Mouse (Mus musculus): Measurements from ENCODE around the gene Pxmp4. TPM values are rescaled to one million over a fixed set of nuclear protein-coding genes. Genes with fewer than 3 reads are reported as not detected.

Gene Pxmp4
- polyA plus RNA-seq, 1 experiment from 2014 or later = 15.9 TPM

- WGBS = 95% methylated on average over 3 of the region's 3 CpGs
- no peak overlapping the region for H3K9ac ChIP-seq (ENCODE audit: low read depth, low read length)
- no peaks in the 10 kb centered on the region for H3K4me1 ChIP-seq (ENCODE audit: control insufficient read depth, insufficient read depth, low read length)
- no peaks in the 10 kb centered on the region for H3K27me3 ChIP-seq (ENCODE audit: control insufficient read depth, insufficient read depth, low read depth, low read length)
- H3K4me2 ChIP-seq (ENCODE audit: low read length) = no peak overlapping the region
- H3K9me3 ChIP-seq (replicated peaks; ENCODE audit: control insufficient read depth, low read length, poor library complexity, severe bottlenecking) = no peaks in the 10 kb centered on the region
- H3K36me3 ChIP-seq (ENCODE audit: control insufficient read depth, insufficient read depth, low read length) = peaks cover 49% of the 10 kb centered on the region
- no peak overlapping the region for H3K27ac ChIP-seq (ENCODE audit: low read length)
- H3K4me3 ChIP-seq (ENCODE audit: low read depth, low read length) = no peak overlapping the region
- ATAC-seq = no peak
These were observed 35.0 kb upstream of the Pxmp4 start for GRCm38 (mm10) chr2:154638521-154638920.

GRCm38 (mm10) chr2:154635826-154636225 lies 32.3 kb upstream of the Pxmp4 start:
- Histone ChIP-seq H3K4me2 (ENCODE audit: low read length) (no peak overlapping the region), H3K27ac (ENCODE audit: low read length) (no peak overlapping the region), H3K4me3 (ENCODE audit: low read depth, low read length) (no peak overlapping the region), H3K4me1 (ENCODE audit: control insufficient read depth, insufficient read depth, low read length) (no peaks in the 10 kb centered on the region), H3K9me3 (replicated peaks; ENCODE audit: control insufficient read depth, low read length, poor library complexity, severe bottlenecking) (no peaks in the 10 kb centered on the region), H3K36me3 (ENCODE audit: control insufficient read depth, insufficient read depth, low read length) (peaks cover 37% of the 10 kb centered on the region), H3K9ac (ENCODE audit: low read depth, low read length) (no peak overlapping the region), H3K27me3 (ENCODE audit: control insufficient read depth, insufficient read depth, low read depth, low read length) (no peaks in the 10 kb centered on the region)
- ATAC-seq = no peak
- 97% methylated on average over 2 of the region's 2 CpGs for WGBS

GRCm38 (mm10) chr2:154633876-154634644 lies 30.6 kb upstream of the Pxmp4 start:
- H3K27me3 ChIP-seq (ENCODE audit: control insufficient read depth, insufficient read depth, low read depth, low read length) = no peaks in the 10 kb centered on the region
- H3K4me2 ChIP-seq (ENCODE audit: low read length) = no peak overlapping the region
- H3K9me3 ChIP-seq (replicated peaks; ENCODE audit: control insufficient read depth, low read length, poor library complexity, severe bottlenecking) = no peaks in the 10 kb centered on the region
- 93% methylated on average over 9 of the region's 9 CpGs for WGBS
- H3K27ac ChIP-seq (ENCODE audit: low read length) = no peak overlapping the region
- no peaks in the 10 kb centered on the region for H3K4me1 ChIP-seq (ENCODE audit: control insufficient read depth, insufficient read depth, low read length)
- ATAC-seq = no peak
- H3K36me3 ChIP-seq (ENCODE audit: control insufficient read depth, insufficient read depth, low read length) = peaks cover 34% of the 10 kb centered on the region
- H3K4me3 ChIP-seq (ENCODE audit: low read depth, low read length) = no peak overlapping the region
- H3K9ac ChIP-seq (ENCODE audit: low read depth, low read length) = no peak overlapping the region

GRCm38 (mm10) chr2:154633039-154633742 lies 29.7 kb upstream of the Pxmp4 start:
- no peak overlapping the region for H3K27ac ChIP-seq (ENCODE audit: low read length)
- peaks cover 36% of the 10 kb centered on the region for H3K36me3 ChIP-seq (ENCODE audit: control insufficient read depth, insufficient read depth, low read length)
- H3K9me3 ChIP-seq (replicated peaks; ENCODE audit: control insufficient read depth, low read length, poor library complexity, severe bottlenecking) = no peaks in the 10 kb centered on the region
- no peak overlapping the region for H3K9ac ChIP-seq (ENCODE audit: low read depth, low read length)
- WGBS = 94% methylated on average over 5 of the region's 5 CpGs
- no peak for ATAC-seq
- H3K4me3 ChIP-seq (ENCODE audit: low read depth, low read length) = no peak overlapping the region
- H3K4me2 ChIP-seq (ENCODE audit: low read length) = no peak overlapping the region
- H3K4me1 ChIP-seq (ENCODE audit: control insufficient read depth, insufficient read depth, low read length) = no peaks in the 10 kb centered on the region
- H3K27me3 ChIP-seq (ENCODE audit: control insufficient read depth, insufficient read depth, low read depth, low read length) = no peaks in the 10 kb centered on the region

GRCm38 (mm10) chr2:154632203-154632780 lies 28.8 kb upstream of the Pxmp4 start:
- no peaks in the 10 kb centered on the region for H3K9me3 ChIP-seq (replicated peaks; ENCODE audit: control insufficient read depth, low read length, poor library complexity, severe bottlenecking)
- H3K4me1 ChIP-seq (ENCODE audit: control insufficient read depth, insufficient read depth, low read length) = no peaks in the 10 kb centered on the region
- H3K36me3 ChIP-seq (ENCODE audit: control insufficient read depth, insufficient read depth, low read length) = peaks cover 32% of the 10 kb centered on the region
- no peak for ATAC-seq
- no peak overlapping the region for H3K4me3 ChIP-seq (ENCODE audit: low read depth, low read length)
- no peak overlapping the region for H3K9ac ChIP-seq (ENCODE audit: low read depth, low read length)
- no peak overlapping the region for H3K4me2 ChIP-seq (ENCODE audit: low read length)
- WGBS = 92% methylated on average over 16 of the region's 16 CpGs
- H3K27ac ChIP-seq (ENCODE audit: low read length) = no peak overlapping the region
- H3K27me3 ChIP-seq (ENCODE audit: control insufficient read depth, insufficient read depth, low read depth, low read length) = no peaks in the 10 kb centered on the region

- no peak for ATAC-seq
- Histone ChIP-seq H3K36me3 (ENCODE audit: control insufficient read depth, insufficient read depth, low read length) (peaks cover 24% of the 10 kb centered on the region), H3K4me2 (ENCODE audit: low read length) (no peak overlapping the region), H3K4me3 (ENCODE audit: low read depth, low read length) (no peak overlapping the region), H3K4me1 (ENCODE audit: control insufficient read depth, insufficient read depth, low read length) (no peaks in the 10 kb centered on the region), H3K9ac (ENCODE audit: low read depth, low read length) (no peak overlapping the region), H3K27ac (ENCODE audit: low read length) (no peak overlapping the region), H3K9me3 (replicated peaks; ENCODE audit: control insufficient read depth, low read length, poor library complexity, severe bottlenecking) (no peaks in the 10 kb centered on the region), H3K27me3 (ENCODE audit: control insufficient read depth, insufficient read depth, low read depth, low read length) (no peaks in the 10 kb centered on the region)
- 92% methylated on average over 5 of the region's 5 CpGs for WGBS
These were observed 27.0 kb upstream of the Pxmp4 start for GRCm38 (mm10) chr2:154630531-154630930.

- no peak overlapping the region for H3K9ac ChIP-seq (ENCODE audit: low read depth, low read length)
- ATAC-seq = no peak
- H3K9me3 ChIP-seq (replicated peaks; ENCODE audit: control insufficient read depth, low read length, poor library complexity, severe bottlenecking) = no peaks in the 10 kb centered on the region; the same call in 1 of the 2 replicates
- no peak overlapping the region for H3K4me2 ChIP-seq (ENCODE audit: low read length)
- no peak overlapping the region for H3K27ac ChIP-seq (ENCODE audit: low read length)
- peaks cover 33% of the 10 kb centered on the region for H3K36me3 ChIP-seq (ENCODE audit: control insufficient read depth, insufficient read depth, low read length)
- no peaks in the 10 kb centered on the region for H3K4me1 ChIP-seq (ENCODE audit: control insufficient read depth, insufficient read depth, low read length)
- H3K27me3 ChIP-seq (ENCODE audit: control insufficient read depth, insufficient read depth, low read depth, low read length) = no peaks in the 10 kb centered on the region
- no peak overlapping the region for H3K4me3 ChIP-seq (ENCODE audit: low read depth, low read length)
These were observed 20.6 kb upstream of the Pxmp4 start for GRCm38 (mm10) chr2:154624137-154624536.

GRCm38 (mm10) chr2:154621684-154622083 lies 18.2 kb upstream of the Pxmp4 start:
- WGBS = 91% methylated on average over 5 of the region's 5 CpGs
- ATAC-seq = no peak
- H3K4me1 ChIP-seq (ENCODE audit: control insufficient read depth, insufficient read depth, low read length) = no peaks in the 10 kb centered on the region
- H3K36me3 ChIP-seq (ENCODE audit: control insufficient read depth, insufficient read depth, low read length) = peaks cover 23% of the 10 kb centered on the region
- no peak overlapping the region for H3K9ac ChIP-seq (ENCODE audit: low read depth, low read length)
- H3K4me3 ChIP-seq (ENCODE audit: low read depth, low read length) = no peak overlapping the region
- no peaks in the 10 kb centered on the region; the same call in 1 of the 2 replicates for H3K9me3 ChIP-seq (replicated peaks; ENCODE audit: control insufficient read depth, low read length, poor library complexity, severe bottlenecking)
- H3K27ac ChIP-seq (ENCODE audit: low read length) = no peak overlapping the region
- H3K27me3 ChIP-seq (ENCODE audit: control insufficient read depth, insufficient read depth, low read depth, low read length) = no peaks in the 10 kb centered on the region
- no peak overlapping the region for H3K4me2 ChIP-seq (ENCODE audit: low read length)

GRCm38 (mm10) chr2:154617061-154617460 lies 13.6 kb upstream of the Pxmp4 start:
- peaks cover 14% of the 10 kb centered on the region for H3K4me1 ChIP-seq (ENCODE audit: control insufficient read depth, insufficient read depth, low read length)
- no peaks in the 10 kb centered on the region for H3K27me3 ChIP-seq (ENCODE audit: control insufficient read depth, insufficient read depth, low read depth, low read length)
- no peak overlapping the region for H3K27ac ChIP-seq (ENCODE audit: low read length)
- H3K36me3 ChIP-seq (ENCODE audit: control insufficient read depth, insufficient read depth, low read length) = no peaks in the 10 kb centered on the region
- no peak overlapping the region for H3K9ac ChIP-seq (ENCODE audit: low read depth, low read length)
- ATAC-seq = no peak
- H3K4me3 ChIP-seq (ENCODE audit: low read depth, low read length) = no peak overlapping the region
- no peaks in the 10 kb centered on the region for H3K9me3 ChIP-seq (replicated peaks; ENCODE audit: control insufficient read depth, low read length, poor library complexity, severe bottlenecking)
- no peak overlapping the region for H3K4me2 ChIP-seq (ENCODE audit: low read length)
- 92% methylated on average over 3 of the region's 3 CpGs for WGBS
